Mouse (Mus musculus): ENCODE measurements around the gene Fgfr2.
A peak's percentile ranks its signal among the peaks of the same experiment; 100 is the strongest.
"Not testable (repeated sequence)": the region's sequence is repeated elsewhere in the genome, so short reads cannot be mapped to it uniquely, and the experiment has no call there.

Gene Fgfr2

GRCm38 (mm10) chr7:132565831-132566230 is 557.3 kb downstream of the Fgfr2 start:
- no peak for DNase-seq (ENCODE audit: low read depth in 1 of 2, low spot score in 2 of 2)

DNA sequence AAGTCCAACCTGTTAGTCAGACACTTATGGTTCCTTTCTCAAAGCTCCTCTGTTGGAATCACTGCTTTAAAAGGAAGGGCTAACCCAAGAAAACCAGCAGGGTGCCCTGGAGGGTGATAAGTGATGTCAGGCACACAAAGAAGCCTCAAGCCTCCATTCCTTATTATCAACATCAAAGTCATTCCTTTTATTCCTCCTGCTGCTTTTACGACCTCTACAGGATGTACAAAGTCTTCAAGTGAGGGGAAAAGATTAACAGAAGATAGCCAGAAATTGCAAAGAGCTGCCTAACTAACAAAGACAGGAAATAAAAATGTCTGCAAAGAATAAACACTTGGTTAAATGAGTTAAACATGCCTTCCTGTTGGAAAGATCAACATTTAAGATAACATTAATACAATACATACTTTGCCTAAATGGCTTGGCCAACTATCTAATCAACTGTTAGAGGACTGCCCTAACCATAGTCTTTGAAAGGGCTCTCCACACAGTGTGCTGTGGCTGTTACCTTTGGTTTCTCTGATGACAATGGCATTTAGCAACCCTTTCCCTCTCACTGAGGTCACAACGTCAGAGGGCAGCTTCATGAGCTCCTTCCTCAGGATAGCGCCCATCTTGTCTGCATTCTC is 563.9 kb downstream of the Fgfr2 start:
- no peak for DNase-seq (ENCODE audit: low read depth in 1 of 2, low spot score in 2 of 2)

DNA sequence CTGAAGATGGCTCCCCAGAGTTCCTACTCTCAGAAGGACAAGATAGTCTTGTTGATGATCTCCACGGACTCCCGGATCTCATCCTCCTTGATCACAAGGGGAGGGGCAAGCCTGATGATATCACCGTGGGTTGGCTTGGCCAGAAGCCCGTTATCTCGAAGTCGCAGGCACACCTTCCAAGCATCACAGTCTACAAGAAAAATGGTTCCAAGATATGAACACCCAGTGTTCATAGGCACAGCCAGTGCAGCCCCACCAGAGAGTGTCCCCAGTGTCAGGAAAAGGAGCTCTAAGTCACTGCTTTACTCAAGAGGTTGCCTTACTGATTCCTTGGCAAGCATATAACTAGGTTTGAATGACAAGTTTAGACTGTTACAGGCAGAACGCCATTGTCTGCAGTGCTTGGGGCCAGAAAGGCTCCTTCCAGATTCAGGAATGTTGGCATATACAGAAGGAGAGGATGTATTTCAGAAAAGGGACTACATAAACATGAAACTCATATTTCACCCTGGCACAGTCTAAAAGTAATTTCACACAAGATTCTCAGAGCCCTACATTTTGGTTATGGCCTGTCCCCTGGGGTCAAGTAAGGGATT is 564.9 kb downstream of the Fgfr2 start:
- DNase-seq (ENCODE audit: low read depth in 1 of 2, low spot score in 2 of 2), result no peak

- DNase-seq (ENCODE audit: low read depth in 1 of 2, low spot score in 2 of 2), result no peak
Observed at GRCm38 (mm10) chr7:132556575-132556974, 566.6 kb downstream of the Fgfr2 start.

GRCm38 (mm10) chr7:132555911-132556310 is 567.2 kb downstream of the Fgfr2 start:
- no peak for DNase-seq (ENCODE audit: low read depth in 1 of 2, low spot score in 2 of 2)

DNA sequence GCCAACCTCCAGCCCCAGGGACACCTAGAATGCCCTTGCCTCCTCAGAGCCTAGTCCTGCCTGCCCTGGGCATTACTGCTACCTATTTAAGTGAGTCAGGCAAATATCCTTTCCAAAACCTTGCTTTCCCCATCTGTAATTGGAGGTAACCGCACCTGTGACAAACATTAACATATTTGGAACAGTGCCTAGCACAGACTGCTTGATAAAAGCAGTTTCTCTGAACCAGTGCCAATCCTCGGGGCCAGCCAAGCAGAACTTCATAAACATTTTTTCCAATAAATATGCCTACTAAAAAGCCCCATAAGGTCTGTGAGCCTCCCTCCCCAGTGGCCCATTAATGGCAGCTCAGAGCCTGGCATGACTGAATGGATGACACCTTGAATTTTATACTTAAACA is 569.1 kb downstream of the Fgfr2 start:
- DNase-seq (ENCODE audit: low read depth in 1 of 2, low spot score in 2 of 2), result no peak

DNA sequence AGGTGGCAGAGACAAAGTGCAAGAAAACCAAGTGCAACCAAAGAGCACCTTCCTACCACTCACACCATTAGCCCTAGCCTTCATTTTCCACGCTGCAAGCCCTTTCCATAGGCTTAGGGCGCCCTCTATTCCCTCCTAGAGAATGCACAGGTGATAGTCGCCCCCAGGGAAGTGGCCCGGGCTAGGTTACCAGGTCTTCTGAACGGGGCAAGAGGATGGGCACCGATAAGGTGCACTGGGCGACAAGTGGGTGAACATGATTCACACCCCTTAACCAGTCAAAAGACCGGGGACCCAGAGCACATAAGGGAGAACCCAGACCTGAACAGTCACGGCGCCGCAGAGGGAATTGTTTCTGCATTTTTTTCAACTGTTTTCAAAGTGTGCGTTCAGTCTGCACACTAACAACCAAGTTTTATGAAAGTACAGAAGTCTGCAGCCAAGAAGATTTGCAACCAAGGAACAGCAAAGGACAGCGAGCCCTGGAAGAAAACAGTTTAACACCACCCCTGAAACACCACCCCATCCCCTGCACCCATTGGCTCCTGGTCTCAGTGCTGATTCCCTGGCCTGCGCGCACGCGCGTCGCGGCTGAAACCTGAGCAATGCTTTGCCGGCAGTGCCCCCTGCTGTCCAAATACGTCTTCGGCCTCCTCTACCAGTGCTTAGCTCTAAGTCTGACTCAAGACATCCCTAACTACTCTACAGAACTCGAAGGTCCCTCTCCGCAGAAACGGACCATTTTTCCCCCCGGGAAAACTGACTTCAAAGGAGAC is 571.6 kb downstream of the Fgfr2 start:
- DNase-seq (ENCODE audit: low read depth in 1 of 2, low spot score in 2 of 2), result peak; percentile 73 to 85

DNA sequence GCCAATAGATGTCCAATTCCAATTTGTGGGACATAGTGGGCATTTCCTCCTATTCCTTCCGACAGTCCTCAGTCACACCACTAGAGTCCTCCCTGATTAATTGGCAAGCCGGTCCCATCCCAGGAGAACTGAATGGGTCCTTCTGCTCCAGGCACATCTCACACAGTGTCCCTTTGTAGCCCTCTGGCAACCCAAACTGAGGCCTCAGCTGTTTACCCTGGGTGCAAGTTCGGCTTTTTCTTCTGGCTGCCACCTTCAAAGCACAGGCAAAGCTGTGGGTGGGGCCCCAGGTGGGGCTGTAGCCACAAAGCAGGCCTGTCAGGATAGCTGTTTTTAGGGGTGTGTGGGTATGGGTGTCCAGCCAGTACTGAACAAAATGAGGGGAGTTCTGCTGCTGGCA is 576.0 kb downstream of the Fgfr2 start:
- no peak for DNase-seq (ENCODE audit: low read depth in 1 of 2, low spot score in 2 of 2)

DNA sequence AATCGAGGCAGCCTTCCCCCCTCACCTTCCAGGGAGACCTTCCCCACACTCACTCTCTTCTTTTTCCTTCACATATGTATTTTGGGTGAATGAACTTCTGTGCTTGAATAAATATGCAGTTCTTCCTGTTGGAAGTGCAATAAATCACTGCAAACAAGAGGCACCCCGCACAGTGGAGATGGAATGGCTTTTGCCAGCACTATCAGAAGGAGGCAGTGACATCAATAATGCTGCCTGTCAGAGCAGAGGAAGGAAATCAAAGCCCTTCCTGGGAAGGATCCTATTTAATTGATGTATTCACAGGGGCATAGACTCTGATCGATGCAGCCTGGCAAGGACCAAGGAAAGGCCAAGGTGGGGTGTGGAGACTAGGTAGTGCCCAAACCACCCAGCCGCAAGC is 580.7 kb downstream of the Fgfr2 start:
- DNase-seq (ENCODE audit: low read depth in 1 of 2, low spot score in 2 of 2), result no peak

DNA sequence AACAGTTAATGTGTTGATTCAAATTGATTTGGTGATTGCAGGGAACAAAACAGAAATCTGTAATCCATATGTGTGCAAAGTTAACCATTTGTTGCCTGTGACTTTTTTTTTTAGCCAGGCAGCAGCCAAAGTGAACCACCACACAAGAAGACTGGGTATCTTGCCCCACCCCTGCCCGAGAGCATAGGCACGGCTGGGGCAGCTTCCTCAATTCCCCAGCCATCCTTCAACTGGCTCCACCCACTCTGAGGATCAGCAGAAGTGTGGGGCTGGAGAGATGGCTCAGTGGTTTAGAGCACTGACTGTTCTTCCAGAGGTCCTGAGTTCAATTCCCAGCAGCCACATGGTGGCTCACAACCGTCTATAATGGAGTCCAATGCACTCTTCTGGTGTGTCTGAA is 581.6 kb downstream of the Fgfr2 start:
- DNase-seq (ENCODE audit: low read depth in 1 of 2, low spot score in 2 of 2), result no peak

DNA sequence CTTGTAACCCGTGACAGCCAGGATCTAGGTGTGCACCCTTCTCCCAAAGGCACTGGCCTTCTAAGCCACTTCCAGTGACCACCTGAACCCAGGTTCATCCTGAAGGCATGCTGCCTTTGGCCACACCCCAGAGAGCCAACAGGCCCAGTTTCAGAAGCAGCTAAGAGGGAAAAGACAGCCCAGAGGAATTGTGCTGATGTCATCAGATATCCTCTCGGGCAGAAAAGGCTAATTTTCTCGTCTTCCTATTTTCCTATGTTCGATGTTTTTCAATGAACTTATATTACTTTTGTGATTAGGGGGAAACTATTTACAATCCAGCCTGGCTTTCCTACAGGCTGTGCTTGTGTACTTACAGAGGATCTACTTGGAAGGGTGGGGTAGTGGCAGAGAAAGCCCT is 582.6 kb downstream of the Fgfr2 start:
- DNase-seq (ENCODE audit: low read depth in 1 of 2, low spot score in 2 of 2), result no peak

DNA sequence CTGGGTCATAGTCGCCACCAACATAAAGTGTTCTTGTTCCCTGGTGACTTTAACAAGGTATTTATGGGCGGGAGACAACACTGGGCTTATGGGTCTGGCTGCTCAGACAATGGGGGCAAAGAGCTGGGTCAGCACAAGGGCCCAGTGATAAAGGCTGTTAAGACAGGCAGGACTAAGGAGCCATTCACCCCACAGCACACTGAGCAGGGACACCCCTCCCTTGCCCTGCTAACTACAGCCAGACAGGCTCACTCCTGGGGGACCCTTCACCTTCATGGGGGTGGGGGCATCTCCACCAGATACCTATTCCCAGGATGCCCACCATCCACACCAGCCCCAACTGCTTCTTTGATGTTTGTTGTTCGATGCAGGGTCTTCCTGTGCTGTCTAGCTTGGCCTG is 593.9 kb downstream of the Fgfr2 start:
- no peak for DNase-seq (ENCODE audit: low read depth in 1 of 2, low spot score in 2 of 2)

DNA sequence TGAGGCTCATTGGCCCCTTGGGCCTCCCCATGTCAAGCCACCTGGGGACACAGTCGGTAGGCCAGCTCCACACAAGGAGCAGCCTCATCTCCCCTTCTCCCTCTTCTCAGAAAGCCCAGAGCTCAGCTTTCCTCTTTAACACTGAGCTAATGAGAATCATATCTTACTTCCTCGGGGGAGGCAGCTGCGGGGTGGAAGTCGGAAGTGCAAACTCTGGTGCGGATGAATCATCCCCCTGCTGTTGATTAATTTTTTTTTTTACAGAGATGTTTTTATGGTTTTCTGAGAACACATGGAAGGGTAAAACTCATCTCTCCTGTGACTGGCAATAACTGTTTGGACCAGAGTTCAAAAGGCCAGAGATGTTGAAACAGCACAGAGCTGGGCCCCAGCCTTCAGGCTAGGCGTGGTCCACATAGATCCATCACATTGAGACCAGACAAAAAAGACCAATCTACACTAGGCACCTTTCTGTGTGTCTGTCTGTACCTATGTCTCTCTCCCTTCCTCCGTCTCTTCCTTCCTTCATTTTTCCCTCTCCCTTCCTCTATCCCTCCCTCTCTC is 609.6 kb downstream of the Fgfr2 start:
- no peak for DNase-seq (ENCODE audit: low read depth in 1 of 2, low spot score in 2 of 2)

DNA sequence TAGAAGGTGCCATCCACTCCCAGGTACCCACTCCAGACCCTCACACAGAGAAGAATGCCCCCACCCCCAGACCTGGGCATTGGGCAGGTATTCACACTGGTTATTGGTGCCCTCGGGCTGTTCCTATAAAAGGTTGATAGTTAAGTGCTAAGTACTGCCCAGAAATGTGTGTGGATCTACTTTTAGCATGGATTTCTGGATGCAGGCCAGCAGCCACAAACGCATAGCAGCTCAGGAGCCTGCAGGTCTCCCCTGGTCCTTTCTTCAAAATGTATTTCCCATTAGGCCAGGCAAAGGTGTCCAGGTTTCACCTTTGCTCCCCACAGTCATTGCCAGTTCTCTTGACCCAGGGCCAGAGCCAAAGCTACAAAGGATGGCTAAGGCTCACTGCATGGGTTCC is 614.0 kb downstream of the Fgfr2 start:
- no peak for DNase-seq (ENCODE audit: low read depth in 1 of 2, low spot score in 2 of 2)

DNA sequence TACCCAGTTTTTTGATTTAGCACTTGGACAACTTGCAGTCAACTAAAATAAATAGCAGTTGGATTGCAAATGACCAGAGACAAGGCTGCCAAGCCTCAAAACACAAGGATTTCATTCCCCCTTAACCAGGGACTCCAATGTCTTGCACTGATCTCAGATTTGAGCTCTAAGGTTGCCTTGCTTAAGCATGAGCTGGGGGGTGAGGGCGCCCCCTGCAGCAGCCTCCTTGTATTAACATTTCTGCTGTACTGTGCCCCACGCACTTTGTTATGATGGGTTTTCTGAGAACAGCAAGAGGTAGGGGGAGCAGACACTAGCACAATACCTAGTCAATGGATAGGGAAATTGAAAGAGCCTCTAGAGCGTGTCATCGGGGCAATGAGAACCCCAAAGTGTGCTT is 615.8 kb downstream of the Fgfr2 start:
- DNase-seq (ENCODE audit: low read depth in 1 of 2, low spot score in 2 of 2), result no peak

DNA sequence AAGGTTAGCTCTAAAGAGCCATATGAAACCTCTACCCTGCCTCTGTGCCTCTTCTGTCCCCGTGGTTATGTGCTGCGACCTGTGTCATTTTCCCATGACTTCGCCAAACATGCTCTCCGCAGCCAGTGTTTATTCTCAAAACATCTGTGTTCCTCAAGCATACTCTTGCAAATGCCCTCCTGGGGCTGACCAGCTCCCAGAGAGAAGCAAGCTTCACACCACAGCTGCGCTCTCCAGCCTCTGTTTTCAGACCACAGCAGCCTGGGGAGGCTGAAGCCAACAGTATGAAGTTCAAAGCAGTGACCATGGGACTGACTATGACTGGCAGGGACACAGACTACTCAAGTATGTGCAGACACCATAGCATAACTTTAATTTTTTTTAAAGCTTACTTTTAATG is 616.9 kb downstream of the Fgfr2 start:
- no peak for DNase-seq (ENCODE audit: low read depth in 1 of 2, low spot score in 2 of 2)

DNA sequence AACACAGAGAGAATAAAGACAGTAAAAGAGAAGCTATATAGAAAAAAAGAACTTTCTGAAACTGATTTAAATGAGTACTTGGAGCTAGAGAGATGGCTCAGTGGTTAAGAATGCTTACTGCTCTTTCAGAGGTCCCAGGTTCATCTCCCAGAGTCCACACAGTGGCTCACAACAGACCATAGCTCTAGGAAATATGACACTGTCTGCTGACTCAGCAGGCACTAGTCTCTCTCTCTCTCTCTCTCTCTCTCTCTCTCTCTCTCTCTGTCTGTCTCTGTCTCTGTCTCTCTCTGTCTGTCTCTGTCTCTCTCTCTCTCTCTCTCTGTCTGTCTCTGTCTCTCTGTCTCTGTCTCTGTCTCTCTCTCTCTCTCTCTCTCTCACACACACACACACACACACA is 620.7 kb downstream of the Fgfr2 start:
- not testable (repeated sequence) for DNase-seq (ENCODE audit: low read depth in 1 of 2, low spot score in 2 of 2)

DNA sequence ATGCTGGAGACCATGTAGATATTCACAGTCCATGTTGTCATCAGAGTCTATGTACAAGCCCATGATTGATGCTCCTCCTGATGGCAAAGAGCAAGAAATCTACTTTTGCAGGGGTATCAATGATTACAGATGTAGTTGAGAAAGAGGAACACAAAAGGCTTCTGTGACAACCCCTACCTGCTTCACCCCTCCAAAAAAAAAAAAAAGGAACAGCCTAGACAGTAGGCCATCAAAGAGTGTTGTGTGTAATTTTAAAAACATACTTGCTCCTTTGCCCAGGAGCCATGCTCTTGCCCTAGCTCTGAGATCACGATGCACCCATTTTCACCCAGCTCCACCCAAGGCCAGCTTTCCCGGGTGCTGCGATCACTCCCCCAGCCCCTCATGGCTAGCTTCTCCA is 626.0 kb downstream of the Fgfr2 start:
- DNase-seq (ENCODE audit: low read depth in 1 of 2, low spot score in 2 of 2), result no peak

DNA sequence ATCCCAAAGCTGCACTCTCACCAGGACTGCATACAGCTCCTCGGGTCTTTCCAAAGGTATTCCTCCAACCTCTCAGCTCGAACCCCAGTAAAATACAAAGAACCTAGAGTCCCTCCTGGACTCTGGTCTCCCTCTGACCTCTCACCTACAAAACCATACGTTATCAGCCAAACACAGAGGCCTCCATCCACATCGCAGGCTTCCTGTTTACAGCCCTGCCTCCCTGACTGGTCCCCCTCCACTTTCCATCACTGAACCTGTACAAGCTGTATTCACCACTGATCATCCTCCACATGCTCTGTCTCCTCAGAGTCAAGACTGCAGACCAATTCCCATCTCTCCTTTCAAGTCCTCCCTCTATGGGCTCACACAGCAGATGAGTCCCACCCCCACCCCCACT is 628.9 kb downstream of the Fgfr2 start:
- no peak for DNase-seq (ENCODE audit: low read depth in 1 of 2, low spot score in 2 of 2)

DNA sequence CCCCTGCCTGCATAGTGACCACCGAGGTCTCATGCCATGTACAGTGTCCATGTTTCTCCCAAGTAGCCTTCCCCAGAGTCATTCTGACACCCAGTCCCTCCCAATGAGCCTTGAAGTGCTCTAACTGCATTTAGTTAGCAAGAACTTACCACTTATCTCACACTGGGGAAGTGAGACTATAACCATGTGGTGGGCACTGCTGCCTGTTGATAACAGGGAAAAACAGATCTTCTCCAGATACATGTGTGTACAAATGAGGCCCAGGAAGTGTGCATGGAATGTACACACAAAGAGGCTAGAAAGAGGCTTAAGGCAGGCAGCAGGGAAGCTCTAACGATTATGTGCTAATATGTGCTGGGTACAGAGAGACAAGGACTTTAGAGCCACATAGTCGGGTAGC is 629.5 kb downstream of the Fgfr2 start:
- no peak for DNase-seq (ENCODE audit: low read depth in 1 of 2, low spot score in 2 of 2)

GRCm38 (mm10) chr7:132491902-132492301 is 631.2 kb downstream of the Fgfr2 start:
- no peak for DNase-seq (ENCODE audit: low read depth in 1 of 2, low spot score in 2 of 2)

DNA sequence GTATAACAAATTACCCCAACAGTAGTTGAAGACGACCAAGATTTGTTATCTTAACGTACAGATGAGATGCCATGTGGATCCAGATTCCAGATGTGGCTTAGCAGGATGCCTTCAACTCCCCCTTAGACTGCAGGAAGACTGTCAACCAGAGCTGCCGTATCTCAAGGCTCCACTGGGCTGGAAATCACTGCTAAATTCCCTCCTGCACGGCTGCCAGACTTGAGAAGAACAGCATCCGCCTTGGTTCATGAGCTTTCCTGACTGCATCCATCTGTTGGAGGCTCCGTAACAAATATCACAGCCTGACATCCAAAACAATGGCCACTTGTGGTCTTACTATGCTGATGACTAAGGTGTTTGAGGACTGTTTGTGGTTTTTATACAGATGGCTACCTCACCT is 635.8 kb downstream of the Fgfr2 start:
- DNase-seq (ENCODE audit: low read depth in 1 of 2, low spot score in 2 of 2), result no peak

Measured in monocyte, adult 2 months (primary cell).